Mouse (Mus musculus): ENCODE measurements around the gene Prickle2. TPM values are rescaled to one million over a fixed set of nuclear protein-coding genes. Genes with fewer than 3 reads are reported as not detected.

Prickle2 gene
- 1 to 10 TPM; 1.6 to 1.9 TPM for total RNA-seq (2021)
- long read RNA-seq, experiment 1, partial matches to known transcripts, result 0 of 1 reads
- long read RNA-seq, experiment 1, other reads (novel, unspliced or antisense), result 1 of 1 reads
- long read RNA-seq, experiment 2, result 0 reads

- peak; percentile 54 to 77 for DNase-seq
- intact Hi-C loops (cut with DNase I), result no loop called here
Measured at GRCm38 (mm10) chr6:92706145-92706466, at the start of gene Prickle2. Gene Prickle2, minus strand, starts transcription at chr6:92706155.

- DNase-seq, result no peak
- intact Hi-C loops (cut with DNase I), result no loop called here
Measured at GRCm38 (mm10) chr6:92752737-92753136, 46.8 kb upstream of the Prickle2 start.

- DNase-seq, result no peak
- intact Hi-C loops (cut with DNase I), result no loop called here
Measured at GRCm38 (mm10) chr6:92749420-92749819, 43.5 kb upstream of the Prickle2 start.

GRCm38 (mm10) chr6:92743605-92744004 is 37.6 kb upstream of the Prickle2 start:
- DNase-seq, result peak; percentile 24 to 42
- intact Hi-C loops (cut with DNase I), result loop anchor here (5.0 kb wide), 1 partner anchor 456 kb away; no protein-coding TSS in a partner anchor

GRCm38 (mm10) chr6:92737116-92737515 is 31.2 kb upstream of the Prickle2 start:
- DNase-seq, result no peak
- intact Hi-C loops (cut with DNase I), result no loop called here

GRCm38 (mm10) chr6:92733651-92734050 is 27.7 kb upstream of the Prickle2 start:
- intact Hi-C loops (cut with DNase I), result no loop called here
- DNase-seq, result no peak

GRCm38 (mm10) chr6:92728514-92728913 is 22.6 kb upstream of the Prickle2 start:
- intact Hi-C loops (cut with DNase I), result loop anchor here (10.0 kb wide), 1 partner anchor 304 kb away; no protein-coding TSS in a partner anchor
- DNase-seq, result no peak

- DNase-seq, result peak; percentile 73 to 79
- intact Hi-C loops (cut with DNase I), result loop anchor here (10.0 kb wide), 1 partner anchor 303 kb away; no protein-coding TSS in a partner anchor
Measured at GRCm38 (mm10) chr6:92728084-92728483, 22.1 kb upstream of the Prickle2 start.

- intact Hi-C loops (cut with DNase I), result loop anchor here (10.0 kb wide), 1 partner anchor 303 kb away; no protein-coding TSS in a partner anchor
- no peak for DNase-seq
Measured at GRCm38 (mm10) chr6:92727351-92727986, 21.5 kb upstream of the Prickle2 start.

- no peak for DNase-seq
- intact Hi-C loops (cut with DNase I), result loop anchor here (10.0 kb wide), 1 partner anchor 301 kb away; no protein-coding TSS in a partner anchor
Measured at GRCm38 (mm10) chr6:92726121-92726520, 20.2 kb upstream of the Prickle2 start.

- intact Hi-C loops (cut with DNase I), result loop anchor here (10.0 kb wide), 1 partner anchor 300 kb away; no protein-coding TSS in a partner anchor
- DNase-seq, result no peak
Measured at GRCm38 (mm10) chr6:92724394-92724793, 18.4 kb upstream of the Prickle2 start.

- intact Hi-C loops (cut with DNase I), result no loop called here
Measured at GRCm38 (mm10) chr6:92715806-92716205, 9.9 kb upstream of the Prickle2 start.

GRCm38 (mm10) chr6:92714748-92715147 is 8.8 kb upstream of the Prickle2 start:
- DNase-seq, result no peak
- intact Hi-C loops (cut with DNase I), result no loop called here

More at GRCm38 (mm10) chr6:92715806-92716205, 9.9 kb upstream of the Prickle2 start:
- no peak for DNase-seq

- intact Hi-C loops (cut with DNase I), result no loop called here
- no peak for DNase-seq
Measured at GRCm38 (mm10) chr6:92708137-92708536, 2.2 kb upstream of the Prickle2 start.

- DNase-seq, result no peak
Measured at GRCm38 (mm10) chr6:92705353-92706144, 406 bp downstream of the Prickle2 start.

GRCm38 (mm10) chr6:92704810-92705209 is 1.1 kb downstream of the Prickle2 start:
- intact Hi-C loops (cut with DNase I), result no loop called here
- DNase-seq, result peak in 1 of 2 experiments; percentile 15

More at GRCm38 (mm10) chr6:92705353-92706144, 406 bp downstream of the Prickle2 start:
- intact Hi-C loops (cut with DNase I), result no loop called here

GRCm38 (mm10) chr6:92699491-92700209 is 6.3 kb downstream of the Prickle2 start:
- intact Hi-C loops (cut with DNase I), result no loop called here

GRCm38 (mm10) chr6:92697807-92698206 is 8.1 kb downstream of the Prickle2 start:
- DNase-seq, result no peak
- intact Hi-C loops (cut with DNase I), result no loop called here

More at GRCm38 (mm10) chr6:92699491-92700209, 6.3 kb downstream of the Prickle2 start:
- DNase-seq, result no peak

GRCm38 (mm10) chr6:92687317-92687716 is 18.6 kb downstream of the Prickle2 start:
- DNase-seq, result no peak
- intact Hi-C loops (cut with DNase I), result no loop called here

- intact Hi-C loops (cut with DNase I), result no loop called here
- no peak for DNase-seq
Measured at GRCm38 (mm10) chr6:92674394-92674925, 31.5 kb downstream of the Prickle2 start.
